Mouse (Mus musculus) liver, embryonic 15.5 days (tissue): ENCODE data around the gene Gm45062. TPM values are rescaled to one million over a fixed set of nuclear protein-coding genes. Genes with fewer than 3 reads are reported as not detected.

ENCODE experiments used
- ATAC-seq: fragments of 200-750 bp; cut with Nextera tagmentation; 2 replicates; pipeline ENCODE4 v1.8.0; 2017; ENCODE audit warnings: moderate number of reproducible peaks, mild to moderate bottlenecking, moderate library complexity; ENCODE audit not compliant: insufficient read depth
- H3K27ac ChIP-seq: fragments of 300-500 bp; sonication (generic); replicated peaks from 2 replicates; pipeline ENCODE4 v1.5.1; 2015; ENCODE audit warnings: mild to moderate bottlenecking, inconsistent platforms
- H3K27me3 ChIP-seq: fragments of 300-500 bp; sonication (generic); 2 replicates; pipeline ENCODE4 v1.6.1; 2015; ENCODE audit warnings: mild to moderate bottlenecking, inconsistent platforms
- H3K36me3 ChIP-seq: fragments of 300-500 bp; sonication (generic); replicated peaks from 2 replicates; pipeline ENCODE4 v1.6.1; 2015; ENCODE audit warnings: moderate library complexity, mild to moderate bottlenecking, inconsistent platforms
- H3K4me1 ChIP-seq: fragments of 300-500 bp; sonication (generic); replicated peaks from 2 replicates; pipeline ENCODE4 v1.6.1; 2015; ENCODE audit warnings: inconsistent platforms
- H3K4me2 ChIP-seq: fragments of 300-500 bp; sonication (generic); 2 replicates; pipeline ENCODE4 v1.6.1; 2015; ENCODE audit warnings: moderate library complexity, mild to moderate bottlenecking, inconsistent platforms
- H3K4me3 ChIP-seq: fragments of 300-500 bp; sonication (generic); replicated peaks from 2 replicates; pipeline ENCODE4 v1.5.1; 2015; ENCODE audit warnings: mild to moderate bottlenecking, inconsistent platforms
- H3K9ac ChIP-seq: fragments of 300-500 bp; sonication (generic); 2 replicates; pipeline ENCODE4 v1.6.1; 2015; ENCODE audit warnings: moderate library complexity, mild to moderate bottlenecking, inconsistent platforms
- H3K9me3 ChIP-seq: fragments of 300-500 bp; sonication (generic); replicated peaks from 2 replicates; pipeline ENCODE4 v1.6.1; 2016; ENCODE audit warnings: inconsistent platforms
- WGBS: fragments of 180-500 bp; shearing (Covaris S2); methylation state at CpG from one replicate; pipeline ENCODE4 v1.1.7; 2015; ENCODE audit warnings: mixed read lengths; ENCODE audit not compliant: insufficient replicate concordance; 5-methylcytosine and 5-hydroxymethylcytosine counted together
- polyA plus RNA-seq: library from polyadenylated mRNA; unstranded; fragments of >200 nt; fragmentation: Nextera tagmentation; extraction: Ambion mirVana; gene quantifications from 2 replicates; pipeline ENCODE4 v1.2.1, GENCODE M21; 2015

Gene Gm45062
- polyA plus RNA-seq, 1 experiment from 2014 or later = 1.8 TPM

- Histone ChIP-seq H3K9me3 (no peaks in the 10 kb centered on the region), H3K4me2 (no peak overlapping the region), H3K27ac (no peak overlapping the region), H3K4me3 (no peak overlapping the region), H3K36me3 (no peaks in the 10 kb centered on the region), H3K9ac (no peak overlapping the region), H3K4me1 (peaks cover 6% of the 10 kb centered on the region; the same call in 1 of the 2 replicates), H3K27me3 (no peaks in the 10 kb centered on the region)
- WGBS = 75% methylated on average over 8 of the region's 8 CpGs
- no peak for ATAC-seq
Observed at GRCm38 (mm10) chr6:8631362-8631761, 372.1 kb downstream of the Gm45062 start.

- Histone ChIP-seq H3K27ac (no peak overlapping the region), H3K36me3 (no peaks in the 10 kb centered on the region), H3K9ac (no peak overlapping the region), H3K27me3 (no peaks in the 10 kb centered on the region), H3K9me3 (no peaks in the 10 kb centered on the region), H3K4me1 (peaks cover 6% of the 10 kb centered on the region; the same call in 1 of the 2 replicates), H3K4me3 (no peak overlapping the region), H3K4me2 (no peak overlapping the region)
- ATAC-seq = no peak
- 25% methylated on average over 5 of the region's 5 CpGs for WGBS
Observed at GRCm38 (mm10) chr6:8631986-8632632, 372.9 kb downstream of the Gm45062 start.

DNA sequence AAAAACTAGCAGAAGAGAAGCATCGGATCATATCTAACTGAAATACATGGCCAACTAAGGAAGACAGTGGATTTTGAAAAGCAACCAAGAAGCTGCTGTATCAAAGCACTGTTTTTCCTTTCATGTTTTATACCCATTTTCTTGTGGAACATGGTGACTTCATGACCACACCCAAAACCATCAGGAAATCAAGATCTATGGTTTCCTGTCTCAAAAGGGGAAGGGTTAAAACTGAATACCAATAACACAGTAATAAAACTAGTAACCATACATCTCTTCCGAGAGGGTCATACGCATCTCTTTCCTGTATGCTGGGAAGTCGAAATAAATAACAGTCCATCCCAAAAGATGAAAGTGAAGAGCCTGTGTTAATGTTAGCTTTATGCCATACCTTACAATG is 373.5 kb downstream of the Gm45062 start:
- ATAC-seq = no peak
- WGBS = 55% methylated on average over 4 of the region's 4 CpGs

GRCm38 (mm10) chr6:8638122-8638521 is 378.9 kb downstream of the Gm45062 start:
- Histone ChIP-seq H3K9ac (no peak overlapping the region), H3K9me3 (no peaks in the 10 kb centered on the region), H3K27me3 (no peaks in the 10 kb centered on the region), H3K4me1 (no peaks in the 10 kb centered on the region), H3K27ac (no peak overlapping the region), H3K36me3 (no peaks in the 10 kb centered on the region), H3K4me3 (no peak overlapping the region), H3K4me2 (no peak overlapping the region)
- 63% methylated on average over 4 of the region's 4 CpGs for WGBS
- no peak for ATAC-seq

More for the DNA sequence above, 373.5 kb downstream of the Gm45062 start:
- Histone ChIP-seq H3K36me3 (no peaks in the 10 kb centered on the region), H3K4me1 (peaks cover 6% of the 10 kb centered on the region; the same call in 1 of the 2 replicates), H3K9me3 (no peaks in the 10 kb centered on the region), H3K4me3 (no peak overlapping the region), H3K9ac (no peak overlapping the region), H3K27ac (no peak overlapping the region), H3K4me2 (no peak overlapping the region), H3K27me3 (no peaks in the 10 kb centered on the region)

GRCm38 (mm10) chr6:8638899-8639298 is 379.6 kb downstream of the Gm45062 start:
- no peaks in the 10 kb centered on the region for H3K27me3 ChIP-seq
- WGBS = 51% methylated on average over 4 of the region's 4 CpGs
- no peak overlapping the region for H3K4me2 ChIP-seq
- H3K4me1 ChIP-seq = no peaks in the 10 kb centered on the region
- H3K36me3 ChIP-seq = no peaks in the 10 kb centered on the region
- no peak overlapping the region for H3K27ac ChIP-seq
- no peak overlapping the region for H3K9ac ChIP-seq
- H3K9me3 ChIP-seq = no peaks in the 10 kb centered on the region
- ATAC-seq = no peak
- no peak overlapping the region for H3K4me3 ChIP-seq

DNA sequence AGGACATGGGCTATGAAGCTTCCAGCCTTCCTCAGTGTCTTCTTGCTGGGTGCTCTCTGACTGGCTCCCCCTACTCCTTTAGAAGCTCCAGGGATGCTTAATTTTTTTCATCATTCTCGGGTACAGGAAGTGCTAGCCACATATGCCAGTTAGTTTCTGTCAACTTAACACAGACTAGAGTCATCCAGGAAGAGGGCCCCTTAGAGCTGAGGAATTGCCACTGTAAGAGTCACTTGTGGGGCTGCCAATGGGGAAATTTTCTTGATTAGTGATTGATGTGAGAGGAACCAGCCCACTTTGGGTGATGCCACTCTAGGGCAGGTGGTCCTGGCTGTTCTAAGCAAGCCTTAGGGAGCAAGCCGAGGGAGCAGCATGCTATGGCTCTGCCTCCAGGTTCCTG is 380.3 kb downstream of the Gm45062 start:
- H3K27me3 ChIP-seq = no peaks in the 10 kb centered on the region
- no peaks in the 10 kb centered on the region for H3K9me3 ChIP-seq
- no peak for ATAC-seq
- H3K9ac ChIP-seq = no peak overlapping the region
- no peak overlapping the region for H3K4me3 ChIP-seq
- H3K27ac ChIP-seq = no peak overlapping the region
- no peaks in the 10 kb centered on the region for H3K4me1 ChIP-seq
- no peaks in the 10 kb centered on the region for H3K36me3 ChIP-seq
- H3K4me2 ChIP-seq = no peak overlapping the region
- WGBS = 39% methylated on average over 2 of the region's 2 CpGs

GRCm38 (mm10) chr6:8640863-8641262 is 381.6 kb downstream of the Gm45062 start:
- no peak for ATAC-seq
- Histone ChIP-seq H3K4me2 (no peak overlapping the region), H3K4me3 (no peak overlapping the region), H3K27ac (no peak overlapping the region), H3K4me1 (no peaks in the 10 kb centered on the region), H3K9me3 (no peaks in the 10 kb centered on the region), H3K27me3 (no peaks in the 10 kb centered on the region), H3K36me3 (no peaks in the 10 kb centered on the region), H3K9ac (no peak overlapping the region)
- WGBS = 36% methylated on average over 5 of the region's 5 CpGs

GRCm38 (mm10) chr6:8644703-8645102 is 385.5 kb downstream of the Gm45062 start:
- no peak overlapping the region for H3K27ac ChIP-seq
- WGBS = 65% methylated on average over 10 of the region's 10 CpGs

DNA sequence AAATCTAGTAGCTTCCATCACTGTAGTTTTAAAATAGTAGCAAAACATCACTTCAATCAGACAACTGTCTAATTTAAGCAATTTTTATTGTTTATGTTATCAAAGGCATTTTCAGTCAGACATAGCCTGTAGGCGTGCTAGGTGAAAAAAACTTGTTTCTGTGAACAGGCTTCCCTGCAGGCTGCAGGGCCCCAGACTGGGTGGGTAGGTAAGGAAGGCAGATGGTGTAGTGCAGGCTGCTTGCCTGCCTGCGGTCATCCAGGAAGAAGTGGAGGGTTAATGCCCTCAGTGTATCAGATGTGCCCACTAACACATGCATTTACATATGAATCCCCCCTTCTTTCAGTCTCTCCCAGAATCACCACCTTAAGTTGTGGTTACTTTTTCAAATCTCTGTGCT is 386.5 kb downstream of the Gm45062 start:
- Histone ChIP-seq H3K27ac (no peak overlapping the region), H3K4me1 (peaks cover 13% of the 10 kb centered on the region), H3K9ac (no peak overlapping the region), H3K36me3 (no peaks in the 10 kb centered on the region), H3K4me3 (no peak overlapping the region), H3K27me3 (no peaks in the 10 kb centered on the region), H3K4me2 (no peak overlapping the region), H3K9me3 (no peaks in the 10 kb centered on the region)
- WGBS = 38% methylated on average over 2 of the region's 2 CpGs
- ATAC-seq = no peak

More at GRCm38 (mm10) chr6:8644703-8645102, 385.5 kb downstream of the Gm45062 start:
- H3K4me2 ChIP-seq = no peak overlapping the region
- H3K4me3 ChIP-seq = no peak overlapping the region
- no peak for ATAC-seq
- H3K9ac ChIP-seq = no peak overlapping the region
- peaks cover 13% of the 10 kb centered on the region for H3K4me1 ChIP-seq
- H3K36me3 ChIP-seq = no peaks in the 10 kb centered on the region
- H3K27me3 ChIP-seq = no peaks in the 10 kb centered on the region
- H3K9me3 ChIP-seq = no peaks in the 10 kb centered on the region

Other genes with a start within 250 kb of the Gm45062 start
- 0.06 and 0.21 TPM in 2 replicates for gene Col28a1, start 66.8 kb upstream of the Gm45062 start, polyA plus RNA-seq
- 10.6 TPM in 2 replicates for gene Mios, start 50.2 kb upstream of the Gm45062 start, polyA plus RNA-seq
- gene Rpa3, start 277 bp upstream of the Gm45062 start, polyA plus RNA-seq = 71.2 and 89.2 TPM in 2 replicates
- gene Umad1, start 162 bp upstream of the Gm45062 start, polyA plus RNA-seq = 16.4 and 17.3 TPM in 2 replicates